Mouse (Mus musculus) regulatory T cell (primary cell): ENCODE data around the gene Itga8.

ENCODE experiments used
- in situ Hi-C: fragments of 300-600 bp; cut with MboI, MseI; formaldehyde crosslinking; loops from one replicate; pipeline ENCODE4 v1.15.1; 2025; ENCODE audit warnings: high pct_unique_total_duplicates

Gene Itga8

GRCm38 (mm10) chr2:12198699-12199098, 103.0 kb downstream of the Itga8 start:
- in situ Hi-C loops, result no loop called here

GRCm38 (mm10) chr2:12198214-12198613, 103.5 kb downstream of the Itga8 start:
- in situ Hi-C loops, result no loop called here

DNA sequence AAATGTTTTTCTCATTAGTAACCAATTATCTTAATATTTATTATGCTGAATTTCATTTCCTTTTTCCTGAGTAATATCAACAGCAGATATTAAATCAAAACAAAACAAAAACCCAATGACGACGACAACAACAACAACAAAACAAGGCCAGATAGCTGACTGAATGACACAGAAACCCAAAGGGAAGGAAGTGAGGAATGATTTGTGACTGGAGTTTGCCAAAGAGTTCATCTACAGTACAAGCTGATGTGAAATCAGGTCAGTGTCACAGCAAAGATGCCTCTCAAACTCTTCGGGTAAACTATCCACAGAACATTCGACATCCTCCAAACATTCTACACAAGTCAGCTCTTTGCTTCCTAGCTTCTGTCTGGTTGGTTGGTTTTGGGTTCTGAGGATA, 104.0 kb downstream of the Itga8 start:
- in situ Hi-C loops, result no loop called here

GRCm38 (mm10) chr2:12189026-12189425, 112.7 kb downstream of the Itga8 start:
- in situ Hi-C loops, result no loop called here

DNA sequence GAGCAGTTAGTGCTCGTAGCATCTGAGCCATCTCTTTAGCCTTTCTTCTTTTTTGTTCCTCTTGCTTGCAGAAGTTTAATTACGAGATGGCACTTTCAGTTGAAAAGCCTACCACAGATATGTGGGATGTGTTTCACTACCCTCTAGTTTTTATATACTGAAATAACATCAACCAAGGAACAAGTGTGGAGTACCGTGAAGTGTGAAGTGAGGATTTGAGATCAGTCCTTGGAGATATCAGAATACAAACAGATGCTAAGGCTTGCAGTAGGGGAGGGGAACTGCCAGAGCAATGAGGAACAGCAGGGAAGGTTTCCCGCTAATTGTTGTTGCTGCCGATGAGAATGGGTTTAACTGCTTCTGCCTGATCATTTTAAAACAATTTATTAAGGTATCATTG, 114.1 kb downstream of the Itga8 start:
- in situ Hi-C loops, result no loop called here

- in situ Hi-C loops, result no loop called here
These were observed 119.2 kb downstream of the Itga8 start for GRCm38 (mm10) chr2:12182402-12182948.

GRCm38 (mm10) chr2:12180635-12181034, 121.1 kb downstream of the Itga8 start:
- in situ Hi-C loops, result no loop called here

DNA sequence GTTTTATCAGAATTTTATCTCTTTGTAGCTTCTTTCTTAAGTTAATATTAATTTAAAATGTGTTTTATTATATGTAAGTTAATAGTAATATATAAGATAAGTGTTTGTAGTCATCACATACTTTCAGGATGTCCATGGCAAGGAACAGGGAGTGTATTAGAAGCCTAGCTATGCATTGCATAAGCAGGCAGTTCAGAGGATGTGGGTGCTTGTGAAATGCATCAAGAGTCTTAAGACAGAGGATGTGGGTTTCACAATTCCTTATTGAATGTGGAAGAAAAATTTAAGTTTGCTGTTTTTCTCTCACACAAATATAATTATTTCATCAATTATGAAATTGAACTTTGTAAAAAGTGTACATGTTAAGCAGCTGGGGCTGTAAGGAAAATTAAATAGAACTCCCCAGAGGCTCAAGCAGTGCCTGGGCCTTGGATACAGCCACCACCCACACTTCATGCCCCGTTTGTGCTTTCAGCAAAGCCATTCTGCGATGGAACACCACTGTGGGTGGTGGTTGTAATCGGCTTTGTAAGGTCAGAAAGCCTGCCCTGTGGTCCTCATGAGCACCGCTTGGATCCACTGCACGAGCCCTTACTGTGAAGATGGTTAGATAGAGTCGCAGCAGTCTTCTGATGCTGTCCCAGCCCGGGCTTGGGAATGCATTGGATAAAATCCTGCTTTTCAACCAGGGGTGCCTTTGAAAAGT, 126.8 kb downstream of the Itga8 start:
- in situ Hi-C loops, result no loop called here

- in situ Hi-C loops, result no loop called here
These were observed 131.5 kb downstream of the Itga8 start for GRCm38 (mm10) chr2:12170221-12170620.

DNA sequence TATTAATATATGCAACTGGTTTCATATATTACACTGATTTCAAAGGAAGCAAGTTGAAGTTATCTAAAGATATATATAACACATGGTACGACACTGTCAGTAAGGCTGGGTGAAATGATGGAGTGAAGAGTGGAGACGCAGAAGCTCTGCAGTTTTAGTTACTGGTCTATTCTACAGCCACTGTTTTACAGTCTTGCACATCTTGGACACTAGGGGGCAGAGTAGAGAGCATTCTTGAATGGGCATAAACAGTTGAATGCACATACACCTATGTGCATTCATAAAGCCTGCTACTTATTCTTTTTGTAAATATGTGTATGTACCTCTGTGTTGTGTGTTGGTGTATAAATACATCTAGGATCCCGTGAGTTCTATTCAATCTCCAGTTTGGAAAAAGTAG, 141.2 kb downstream of the Itga8 start:
- in situ Hi-C loops, result loop anchor here (10.0 kb wide), 1 partner anchor 46 kb away; no protein-coding TSS in a partner anchor

DNA sequence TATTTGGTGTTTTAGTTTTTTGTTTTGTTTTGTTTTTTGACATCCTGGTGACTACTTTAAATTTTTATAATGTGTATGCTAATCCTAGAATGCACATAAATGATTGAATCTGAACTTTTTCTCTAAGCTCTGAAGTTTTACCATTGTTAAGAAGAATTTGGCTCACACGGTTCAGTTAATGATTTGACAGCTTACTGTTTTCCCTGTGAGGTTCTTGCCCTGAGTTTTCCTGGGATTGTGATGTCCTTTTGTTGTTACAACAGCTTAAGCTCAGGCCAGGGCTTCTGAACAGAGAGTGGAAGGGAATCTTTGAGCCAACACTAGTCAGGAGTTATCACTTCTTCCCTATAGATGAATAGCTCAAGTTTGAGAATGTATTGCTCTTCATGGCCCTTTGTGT, 144.7 kb downstream of the Itga8 start:
- in situ Hi-C loops, result no loop called here

DNA sequence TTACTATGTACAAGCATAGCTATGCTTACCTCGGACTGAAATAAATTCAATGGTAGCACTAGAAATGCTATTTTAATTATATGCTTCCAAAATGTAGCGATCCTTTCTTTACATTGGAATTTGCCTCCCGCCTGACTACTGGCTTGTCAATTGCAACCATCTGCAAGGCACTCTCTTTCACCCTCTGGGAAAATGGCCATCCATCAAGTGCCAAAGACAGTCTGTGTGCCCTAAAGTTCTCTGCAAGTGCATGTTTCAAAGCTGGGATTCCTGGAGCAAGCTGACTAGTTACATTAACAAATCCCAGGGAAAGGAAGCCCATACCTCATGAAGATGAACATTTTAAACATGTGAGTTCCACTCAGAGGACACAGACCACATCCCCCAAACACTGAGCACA, 145.3 kb downstream of the Itga8 start:
- in situ Hi-C loops, result no loop called here

DNA sequence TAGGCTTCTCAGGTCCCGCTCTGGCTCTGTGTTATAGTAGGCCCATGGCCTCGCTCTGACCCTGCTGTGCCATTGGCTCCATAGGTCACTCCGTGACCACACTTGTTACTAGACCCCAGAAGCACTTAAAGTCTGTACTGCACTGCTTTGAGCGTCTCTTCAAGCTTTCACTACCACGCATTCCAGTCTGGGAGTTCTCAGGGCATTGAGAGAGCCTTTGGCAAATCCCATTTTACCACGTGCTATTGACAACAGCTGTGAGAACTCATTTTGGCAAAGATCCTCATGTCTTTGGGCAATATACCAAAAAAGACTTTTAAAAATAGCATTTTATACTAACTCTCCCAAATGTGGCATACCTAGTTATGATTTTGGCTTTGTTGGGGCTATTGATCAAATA, 147.0 kb downstream of the Itga8 start:
- in situ Hi-C loops, result no loop called here

- in situ Hi-C loops, result no loop called here
These were observed 148.2 kb downstream of the Itga8 start for GRCm38 (mm10) chr2:12153551-12153950.

DNA sequence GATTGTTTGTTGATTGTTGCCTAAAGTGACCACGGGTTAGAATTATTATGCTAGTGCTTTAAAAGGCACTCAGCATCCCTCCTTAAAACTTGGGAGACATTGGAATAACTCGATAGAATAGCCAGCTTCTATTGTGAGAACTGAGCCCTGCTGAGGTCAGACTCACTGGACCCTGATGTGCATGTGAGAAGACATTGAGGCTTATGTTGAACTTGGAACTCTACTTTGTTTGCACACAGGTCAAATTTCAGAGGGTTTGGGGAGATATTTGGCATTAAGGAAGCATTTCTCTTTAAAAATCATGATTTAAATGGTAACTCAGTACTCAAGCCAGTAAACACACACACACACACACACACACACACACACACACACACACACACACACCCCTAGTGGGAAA, 153.8 kb downstream of the Itga8 start:
- in situ Hi-C loops, result no loop called here

- in situ Hi-C loops, result no loop called here
These were observed 155.1 kb downstream of the Itga8 start for GRCm38 (mm10) chr2:12146612-12147011.

DNA sequence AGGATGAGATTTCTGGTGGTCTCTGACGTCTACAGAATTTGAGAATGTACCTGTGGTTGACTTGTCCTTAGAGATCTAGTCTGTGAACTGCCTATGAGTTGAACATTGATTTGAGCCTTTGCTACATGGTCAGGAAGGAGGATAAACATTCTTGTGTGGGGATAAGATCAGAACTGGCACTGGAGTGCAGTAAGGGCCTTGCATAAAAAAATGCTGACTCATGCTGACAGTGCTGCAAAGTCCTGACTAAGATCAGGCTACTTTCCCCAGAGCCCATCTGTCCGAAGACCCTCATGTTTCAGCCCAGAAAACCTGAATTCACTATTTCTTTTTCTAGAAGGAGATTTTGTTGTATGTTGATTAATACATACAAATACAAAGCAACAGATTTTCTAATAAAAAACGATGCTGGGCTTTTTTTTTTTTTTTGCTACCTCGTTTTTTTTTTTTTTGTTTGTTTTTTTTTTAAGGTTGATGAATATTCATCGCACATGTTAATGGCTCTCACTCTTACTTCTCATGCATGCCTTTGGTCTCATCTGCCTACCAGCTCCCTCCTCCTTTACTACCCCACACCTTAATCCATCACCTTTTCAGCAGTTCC, 162.9 kb downstream of the Itga8 start:
- in situ Hi-C loops, result no loop called here

DNA sequence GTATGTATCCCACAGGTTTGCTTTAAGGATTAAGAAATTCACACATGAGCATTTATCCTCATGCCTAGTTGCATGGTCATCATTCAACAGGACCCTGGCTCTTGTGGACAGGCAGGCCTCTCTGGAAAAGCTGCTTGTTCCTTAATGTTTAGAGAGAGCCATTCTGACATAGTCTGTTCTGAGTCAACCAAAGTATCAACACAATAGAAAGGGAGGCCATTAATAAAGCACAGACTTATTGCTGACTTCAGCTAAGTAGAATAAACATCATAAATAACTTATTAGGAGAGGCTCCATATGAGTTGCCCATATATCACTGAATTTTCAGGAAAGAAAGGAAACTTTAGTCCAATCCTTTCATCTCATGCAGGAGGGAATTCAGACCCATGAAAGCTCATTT, 175.1 kb downstream of the Itga8 start:
- in situ Hi-C loops, result no loop called here

DNA sequence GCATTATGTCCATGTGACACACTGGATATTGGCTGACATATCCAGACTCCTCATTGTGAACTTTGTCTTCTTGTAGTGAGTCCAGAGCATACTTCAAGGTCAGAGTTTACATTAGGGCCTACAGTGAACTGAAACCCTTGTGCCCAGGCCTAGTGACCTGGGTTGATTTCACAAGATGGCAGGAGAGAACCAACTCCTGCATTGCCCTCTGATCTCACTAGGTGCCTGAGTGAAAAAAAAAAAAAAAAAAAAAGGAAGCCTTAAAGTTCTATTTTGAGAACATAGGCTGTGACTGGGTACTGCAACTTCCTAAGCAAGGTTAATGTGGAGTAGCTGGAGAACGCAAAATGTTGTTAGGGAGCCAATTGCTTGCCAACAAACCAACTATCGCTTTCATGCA, 186.2 kb downstream of the Itga8 start:
- in situ Hi-C loops, result loop anchor here (10.0 kb wide), 1 partner anchor 49 kb away; no protein-coding TSS in a partner anchor

DNA sequence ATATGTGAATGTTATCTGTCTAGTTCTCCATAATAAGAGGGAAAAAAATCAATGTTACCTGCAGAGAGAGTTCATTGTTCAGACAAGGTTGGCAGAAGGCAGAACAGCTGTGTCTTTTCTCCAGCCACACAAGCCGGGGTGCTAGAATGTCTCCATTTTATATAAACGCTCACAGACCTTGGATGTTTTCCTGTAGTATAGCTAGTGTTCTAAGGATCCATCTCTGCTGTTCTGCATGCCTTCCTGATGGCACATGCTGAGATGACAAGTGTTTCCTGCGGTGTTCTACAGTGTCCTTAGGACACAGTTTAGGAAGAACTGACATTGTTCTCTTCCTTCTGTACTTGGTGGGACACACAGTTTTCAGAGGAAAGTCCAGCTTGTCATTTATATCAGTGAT, 192.4 kb downstream of the Itga8 start:
- in situ Hi-C loops, result no loop called here

GRCm38 (mm10) chr2:12108306-12108705, 193.4 kb downstream of the Itga8 start:
- in situ Hi-C loops, result no loop called here

- in situ Hi-C loops, result no loop called here
These were observed 194.5 kb downstream of the Itga8 start for GRCm38 (mm10) chr2:12107265-12107664.

GRCm38 (mm10) chr2:12103183-12103582, 198.5 kb downstream of the Itga8 start:
- in situ Hi-C loops, result no loop called here
